Mouse (Mus musculus) lung, embryonic 15.5 days (tissue): Measurements from ENCODE around the gene Il16. TPM values are rescaled to one million over a fixed set of nuclear protein-coding genes. Genes with fewer than 3 reads are reported as not detected.

Experiments used
- ATAC-seq: fragments of 200-750 bp; cut with Nextera tagmentation; 2 replicates; pipeline ENCODE4 v1.8.0; 2017; ENCODE audit warnings: moderate number of reproducible peaks, borderline replicate concordance; ENCODE audit not compliant: low FRiP score, low TSS enrichment; ENCODE audit errors: extremely low read depth
- H3K27ac ChIP-seq: fragments of 300-500 bp; sonication (generic); 2 replicates; pipeline ENCODE4 v1.5.1; 2015; ENCODE audit warnings: moderate library complexity, mild to moderate bottlenecking, inconsistent platforms
- H3K27me3 ChIP-seq: fragments of 300-500 bp; sonication (generic); 2 replicates; pipeline ENCODE4 v1.6.1; 2015; ENCODE audit warnings: inconsistent platforms
- H3K36me3 ChIP-seq: fragments of 300-500 bp; sonication (generic); 2 replicates; pipeline ENCODE4 v1.6.1; 2015; ENCODE audit warnings: inconsistent platforms
- H3K4me1 ChIP-seq: fragments of 300-500 bp; sonication (generic); 2 replicates; pipeline ENCODE4 v1.6.1; 2015; ENCODE audit warnings: inconsistent platforms
- H3K4me2 ChIP-seq: fragments of 300-500 bp; sonication (generic); 2 replicates; pipeline ENCODE4 v1.6.1; 2015; ENCODE audit warnings: inconsistent platforms, mild to moderate bottlenecking, moderate library complexity
- H3K4me3 ChIP-seq: fragments of 300-500 bp; sonication (generic); 2 replicates; pipeline ENCODE4 v1.5.1; 2015; ENCODE audit warnings: mild to moderate bottlenecking, inconsistent platforms
- H3K9ac ChIP-seq: fragments of 300-500 bp; sonication (generic); 2 replicates; pipeline ENCODE4 v1.6.1; 2015; ENCODE audit warnings: inconsistent platforms
- H3K9me3 ChIP-seq: fragments of 300-500 bp; sonication (generic); 2 replicates; pipeline ENCODE4 v1.6.1; 2016; ENCODE audit warnings: inconsistent platforms
- WGBS: fragments of 180-500 bp; shearing (Covaris S2); methylation state at CpG from one replicate; pipeline ENCODE4 v1.1.7; 2015; 5-methylcytosine and 5-hydroxymethylcytosine counted together
- polyA plus RNA-seq: library from polyadenylated mRNA; unstranded; fragments of >200 nt; fragmentation: Nextera tagmentation; extraction: Ambion mirVana; gene quantifications from 2 replicates; pipeline ENCODE4 v1.2.1, GENCODE M21; 2015

Il16 gene
- polyA plus RNA-seq, 1 experiment from 2014 or later = 5.5 TPM

- peaks cover 3% of the 10 kb centered on the region; the same call in 1 of the 2 replicates for H3K4me1 ChIP-seq
- H3K27ac ChIP-seq = no peak overlapping the region
- ATAC-seq = no peak
- no peak overlapping the region for H3K9ac ChIP-seq
- 73% methylated on average over 5 of the region's 5 CpGs for WGBS
- no peaks in the 10 kb centered on the region for H3K27me3 ChIP-seq
- no peak overlapping the region for H3K4me2 ChIP-seq
- no peaks in the 10 kb centered on the region for H3K36me3 ChIP-seq
- H3K9me3 ChIP-seq = no peaks in the 10 kb centered on the region
- H3K4me3 ChIP-seq = no peak overlapping the region
Observed at GRCm38 (mm10) chr7:83652498-83652897, 93.0 kb downstream of the Il16 start.

- 74% methylated on average over 5 of the region's 5 CpGs for WGBS
- Histone ChIP-seq H3K4me1 (peaks cover 3% of the 10 kb centered on the region; the same call in 1 of the 2 replicates), H3K9ac (no peak overlapping the region), H3K4me2 (no peak overlapping the region), H3K27ac (no peak overlapping the region), H3K4me3 (no peak overlapping the region), H3K36me3 (no peaks in the 10 kb centered on the region), H3K27me3 (no peaks in the 10 kb centered on the region), H3K9me3 (no peaks in the 10 kb centered on the region)
- ATAC-seq = no peak
Observed at GRCm38 (mm10) chr7:83650638-83651037, 94.9 kb downstream of the Il16 start.

- Histone ChIP-seq H3K9me3 (no peaks in the 10 kb centered on the region), H3K4me1 (peaks cover 3% of the 10 kb centered on the region; the same call in 1 of the 2 replicates), H3K4me3 (no peak overlapping the region), H3K4me2 (no peak overlapping the region), H3K27ac (no peak overlapping the region), H3K36me3 (no peaks in the 10 kb centered on the region), H3K9ac (no peak overlapping the region), H3K27me3 (no peaks in the 10 kb centered on the region)
- whole genome bisulfite sequencing = 44% methylated on average over 7 of the region's 7 CpGs
- no peak for ATAC-seq
Observed at GRCm38 (mm10) chr7:83648807-83649206, 96.7 kb downstream of the Il16 start.

- 76% methylated on average over 5 of the region's 5 CpGs for WGBS
- Histone ChIP-seq H3K36me3 (peaks cover 3% of the 10 kb centered on the region; the same call in 1 of the 2 replicates), H3K4me1 (peaks cover 3% of the 10 kb centered on the region; the same call in 1 of the 2 replicates), H3K9me3 (no peaks in the 10 kb centered on the region), H3K4me2 (no peak overlapping the region), H3K27ac (no peak overlapping the region), H3K4me3 (no peak overlapping the region), H3K9ac (no peak overlapping the region), H3K27me3 (no peaks in the 10 kb centered on the region)
- no peak for ATAC-seq
Observed at GRCm38 (mm10) chr7:83645476-83645875, 100.0 kb downstream of the Il16 start.

GRCm38 (mm10) chr7:83644761-83645160 lies 100.8 kb downstream of the Il16 start:
- H3K27ac ChIP-seq = no peak overlapping the region
- H3K36me3 ChIP-seq = peaks cover 3% of the 10 kb centered on the region; the same call in 1 of the 2 replicates
- ATAC-seq = no peak
- no peak overlapping the region for H3K4me3 ChIP-seq
- H3K9ac ChIP-seq = no peak overlapping the region
- 82% methylated on average over 2 of the region's 2 CpGs for WGBS
- H3K27me3 ChIP-seq = no peaks in the 10 kb centered on the region
- peaks cover 3% of the 10 kb centered on the region; the same call in 1 of the 2 replicates for H3K4me1 ChIP-seq
- no peaks in the 10 kb centered on the region for H3K9me3 ChIP-seq
- H3K4me2 ChIP-seq = no peak overlapping the region

GRCm38 (mm10) chr7:83643581-83643980 lies 101.9 kb downstream of the Il16 start:
- Histone ChIP-seq H3K36me3 (peaks cover 5% of the 10 kb centered on the region; the same call in 1 of the 2 replicates), H3K4me3 (no peak overlapping the region), H3K4me1 (no peaks in the 10 kb centered on the region), H3K4me2 (no peak overlapping the region), H3K27me3 (no peaks in the 10 kb centered on the region), H3K9ac (no peak overlapping the region), H3K27ac (no peak overlapping the region), H3K9me3 (no peaks in the 10 kb centered on the region)
- 74% methylated on average over 6 of the region's 6 CpGs for WGBS
- no peak for ATAC-seq

GRCm38 (mm10) chr7:83641163-83641562 lies 104.4 kb downstream of the Il16 start:
- Histone ChIP-seq H3K4me2 (no peak overlapping the region), H3K36me3 (peaks cover 14% of the 10 kb centered on the region; the same call in 1 of the 2 replicates), H3K4me3 (no peak overlapping the region), H3K9ac (no peak overlapping the region), H3K9me3 (no peaks in the 10 kb centered on the region), H3K27ac (no peak overlapping the region), H3K4me1 (no peaks in the 10 kb centered on the region), H3K27me3 (no peaks in the 10 kb centered on the region)
- no peak for ATAC-seq
- WGBS = 66% methylated on average over 2 of the region's 2 CpGs

- Histone ChIP-seq H3K9me3 (no peaks in the 10 kb centered on the region), H3K9ac (no peak overlapping the region), H3K4me3 (no peak overlapping the region), H3K4me1 (no peaks in the 10 kb centered on the region), H3K4me2 (no peak overlapping the region), H3K36me3 (peaks cover 14% of the 10 kb centered on the region; the same call in 1 of the 2 replicates), H3K27ac (no peak overlapping the region), H3K27me3 (no peaks in the 10 kb centered on the region)
- WGBS = 82% methylated on average over 5 of the region's 5 CpGs
- ATAC-seq = no peak
Observed at GRCm38 (mm10) chr7:83640581-83640980, 104.9 kb downstream of the Il16 start.

GRCm38 (mm10) chr7:83639084-83639483 lies 106.4 kb downstream of the Il16 start:
- WGBS = 66% methylated on average over 3 of the region's 3 CpGs
- no peak overlapping the region for H3K4me3 ChIP-seq
- no peaks in the 10 kb centered on the region for H3K4me1 ChIP-seq
- no peak overlapping the region for H3K27ac ChIP-seq
- H3K9me3 ChIP-seq = no peaks in the 10 kb centered on the region
- no peak overlapping the region for H3K4me2 ChIP-seq
- H3K27me3 ChIP-seq = no peaks in the 10 kb centered on the region
- peaks cover 14% of the 10 kb centered on the region; the same call in 1 of the 2 replicates for H3K36me3 ChIP-seq
- no peak for ATAC-seq
- no peak overlapping the region for H3K9ac ChIP-seq

- H3K9me3 ChIP-seq = no peaks in the 10 kb centered on the region
- H3K9ac ChIP-seq = no peak overlapping the region
- peaks cover 5% of the 10 kb centered on the region; the same call in 1 of the 2 replicates for H3K4me1 ChIP-seq
- 90% methylated on average over 8 of the region's 8 CpGs for WGBS
- H3K4me2 ChIP-seq = no peak overlapping the region
- no peak overlapping the region for H3K27ac ChIP-seq
- H3K36me3 ChIP-seq = peaks cover 14% of the 10 kb centered on the region; the same call in 1 of the 2 replicates
- no peak for ATAC-seq
- H3K27me3 ChIP-seq = no peaks in the 10 kb centered on the region
- no peak overlapping the region for H3K4me3 ChIP-seq
Observed at GRCm38 (mm10) chr7:83637781-83638583, 107.5 kb downstream of the Il16 start.

GRCm38 (mm10) chr7:83636425-83636824 lies 109.1 kb downstream of the Il16 start:
- Histone ChIP-seq H3K4me1 (peaks cover 12% of the 10 kb centered on the region), H3K4me3 (no peak overlapping the region), H3K36me3 (peaks cover 10% of the 10 kb centered on the region; the same call in 1 of the 2 replicates), H3K27ac (no peak overlapping the region), H3K4me2 (no peak overlapping the region), H3K27me3 (no peaks in the 10 kb centered on the region), H3K9me3 (no peaks in the 10 kb centered on the region), H3K9ac (no peak overlapping the region)
- WGBS = 91% methylated on average over 8 of the region's 8 CpGs
- ATAC-seq = no peak

GRCm38 (mm10) chr7:83635726-83636125 lies 109.8 kb downstream of the Il16 start:
- Histone ChIP-seq H3K9ac (no peak overlapping the region), H3K4me1 (peaks cover 18% of the 10 kb centered on the region), H3K36me3 (peaks cover 10% of the 10 kb centered on the region; the same call in 1 of the 2 replicates), H3K27me3 (no peaks in the 10 kb centered on the region), H3K4me3 (no peak overlapping the region), H3K27ac (no peak overlapping the region), H3K9me3 (no peaks in the 10 kb centered on the region), H3K4me2 (no peak overlapping the region)
- ATAC-seq = no peak
- 85% methylated on average over 2 of the region's 2 CpGs for WGBS
